9 mouse cellular contexts compared by ENCODE assay signal in genomic region chr5:90902380-90903260, GRCm38 (mm10). TPM values are rescaled to one million over a fixed set of nuclear protein-coding genes. Genes with fewer than 3 reads are reported as not detected.
DNase-seq lines count a peak whose midpoint lies in the region; ATAC-seq and TF ChIP-seq lines count a peak whose summit lies in the region.
"Had no signal": no experiment of that assay in that cellular context is flagged by ENCODE, and none has a peak within 500 bp of the region (broad histone marks: within the 10 kb centered on the region; RNA-seq: fewer than 3 reads in every experiment).

No protein-coding gene starts in this region.

- TF ChIP-seq POLR2A in MEL (IDR thresholded peaks at IDR 0.05; ENCODE audit: control insufficient read depth in 1 of 2, insufficient read depth in 1 of 2, low read depth in 1 of 2, low read length in 2 of 2, poor library complexity in 1 of 2) = no peak

- H3K9me3 ChIP-seq in heart, embryonic 14.5 days (ENCODE audit: control insufficient read depth, low read length) = no peaks in the 10 kb centered on the region
- H3K9me3 ChIP-seq in MEL (replicated peaks; ENCODE audit: insufficient read depth, low read length) = no peaks in the 10 kb centered on the region
- H3K9me3 ChIP-seq in hindbrain, embryonic 11.5 days (ENCODE audit: control insufficient read depth, low read length) = no peaks in the 10 kb centered on the region
- H3K9me3 ChIP-seq in liver, postnatal 0 days (ENCODE audit: low read length) = no peaks in the 10 kb centered on the region
- H3K9me3 ChIP-seq in stomach, embryonic 15.5 days = no peaks in the 10 kb centered on the region

- no peaks in the 10 kb centered on the region for H3K79me2 ChIP-seq in MEL (ENCODE audit: control insufficient read depth, insufficient read depth, low read length, poor library complexity)

- 11% methylated on average over 10 of the region's 10 CpGs for WGBS in heart, embryonic 14.5 days
- WGBS in hindbrain, embryonic 11.5 days = 13% methylated on average over 10 of the region's 10 CpGs
- WGBS in liver, postnatal 0 days (ENCODE audit: insufficient replicate concordance) = 7% methylated on average over 10 of the region's 10 CpGs
- WGBS in stomach, embryonic 15.5 days = 12% methylated on average over 10 of the region's 10 CpGs

- TF ChIP-seq EP300 in MEL (IDR thresholded peaks at IDR 0.05; ENCODE audit: low read depth in 1 of 2, low read length in 2 of 2) = peak in 1 of 2 experiments; percentile 56; a peak in 2 of 4 replicates
- no peak for TF ChIP-seq EP300 in liver, postnatal 0 days (IDR thresholded peaks at IDR 0.05; ENCODE audit: low read depth)

- no peak for TF ChIP-seq CTCF in MEL (IDR thresholded peaks at IDR 0.05 in 2 of 3, conservative IDR thresholded peaks at IDR 0.05 in 1 of 3; ENCODE audit: control insufficient read depth in 1 of 3, insufficient read depth in 1 of 3, low read depth in 2 of 3, low read length in 3 of 3, poor library complexity in 1 of 3, severe bottlenecking in 1 of 3)
- TF ChIP-seq CTCF in liver, postnatal 0 days (IDR thresholded peaks at IDR 0.05; ENCODE audit: low read depth) = peak; percentile 54

- 0 out of 2 replicates have a peak overlapping the region, but pooled peaks have one; percentile 30 for H3K9ac ChIP-seq in heart, embryonic 14.5 days (ENCODE audit: low read length)
- H3K9ac ChIP-seq in MEL (ENCODE audit: control insufficient read depth, low read depth, low read length, poor library complexity, severe bottlenecking) = no peak overlapping the region
- no peak overlapping the region for H3K9ac ChIP-seq in hindbrain, embryonic 11.5 days (ENCODE audit: low read depth, low read length)
- H3K9ac ChIP-seq in liver, postnatal 0 days (replicated peaks) = no peak overlapping the region
- H3K9ac ChIP-seq in stomach, embryonic 15.5 days = no peak overlapping the region

- peak overlapping the region; percentile 80 for H3K4me2 ChIP-seq in heart, embryonic 14.5 days (ENCODE audit: low read length)
- H3K4me2 ChIP-seq in hindbrain, embryonic 11.5 days (replicated peaks; ENCODE audit: low read depth, low read length) = peak overlapping the region; percentile 54
- peak overlapping the region; percentile 70 for H3K4me2 ChIP-seq in liver, postnatal 0 days (ENCODE audit: low read depth, low read length)
- peak overlapping the region; percentile 71 for H3K4me2 ChIP-seq in stomach, embryonic 15.5 days

- peak overlapping the region; percentile 8 to 31; a peak in 3 of 4 replicates for H3K4me3 ChIP-seq in heart, embryonic 14.5 days (ENCODE audit: control insufficient read depth in 1 of 2, insufficient read depth in 1 of 2, low read depth in 1 of 2, low read length in 2 of 2)
- no peak overlapping the region for H3K4me3 ChIP-seq in MEL (ENCODE audit: control insufficient read depth in 1 of 2, insufficient read depth in 1 of 2, low read depth in 2 of 2, low read length in 2 of 2)
- H3K4me3 ChIP-seq in hindbrain, embryonic 11.5 days (ENCODE audit: low read depth, low read length) = peak overlapping the region; percentile 13; the same call in 1 of the 2 replicates
- H3K4me3 ChIP-seq in liver, postnatal 0 days (ENCODE audit: low read depth, low read length) = peak overlapping the region; percentile 25
- peak overlapping the region; percentile 30 for H3K4me3 ChIP-seq in stomach, embryonic 15.5 days (replicated peaks)
- H3K4me3 ChIP-seq: myocyte had no signal

- ATAC-seq in heart, embryonic 14.5 days (ENCODE audit: insufficient number of reproducible peaks, insufficient read depth, low FRiP score, low read depth) = no peak
- peak; percentile 58; the same call in 1 of the 2 replicates for ATAC-seq in hindbrain, embryonic 11.5 days (ENCODE audit: low FRiP score)
- ATAC-seq in liver, postnatal 0 days = peak; percentile 29; the same call in 1 of the 2 replicates
- ATAC-seq in stomach, embryonic 15.5 days (ENCODE audit: insufficient read depth, low FRiP score, low read depth) = no peak
- ATAC-seq in cerebellum, adult (ENCODE audit: insufficient number of reproducible peaks, low FRiP score, low TSS enrichment) = no peak

- H3K36me3 ChIP-seq in heart, embryonic 14.5 days (ENCODE audit: control insufficient read depth, insufficient read depth, low read length) = no peaks in the 10 kb centered on the region
- peaks cover 0 to 2% of the 10 kb centered on the region in 2 experiments; a peak in 2 of 4 replicates for H3K36me3 ChIP-seq in MEL (ENCODE audit: control insufficient read depth in 1 of 2, insufficient read depth in 2 of 2, low read length in 2 of 2)
- no peaks in the 10 kb centered on the region for H3K36me3 ChIP-seq in hindbrain, embryonic 11.5 days (ENCODE audit: control insufficient read depth, insufficient read depth, low read length)
- H3K36me3 ChIP-seq in liver, postnatal 0 days (replicated peaks; ENCODE audit: insufficient read depth, low read length) = no peaks in the 10 kb centered on the region
- no peaks in the 10 kb centered on the region for H3K36me3 ChIP-seq in stomach, embryonic 15.5 days

- H3K4me1 ChIP-seq in heart, embryonic 14.5 days (ENCODE audit: control insufficient read depth in 2 of 2, insufficient read depth in 2 of 2, low read length in 2 of 2) = peaks cover 2 to 5% of the 10 kb centered on the region in 2 experiments; a peak in 2 of 4 replicates
- H3K4me1 ChIP-seq in MEL (ENCODE audit: control insufficient read depth in 1 of 2, insufficient read depth in 2 of 2, low read length in 2 of 2) = peaks cover 2 to 5% of the 10 kb centered on the region in 2 experiments; a peak in 3 of 4 replicates
- no peaks in the 10 kb centered on the region for H3K4me1 ChIP-seq in hindbrain, embryonic 11.5 days (replicated peaks; ENCODE audit: control insufficient read depth, insufficient read depth, low read length)
- peaks cover 17% of the 10 kb centered on the region for H3K4me1 ChIP-seq in liver, postnatal 0 days (ENCODE audit: insufficient read depth)
- peaks cover 9% of the 10 kb centered on the region; the same call in 1 of the 2 replicates for H3K4me1 ChIP-seq in stomach, embryonic 15.5 days

- H3K27ac ChIP-seq in heart, embryonic 14.5 days (replicated peaks in 1 of 2; ENCODE audit: control insufficient read depth in 1 of 2, insufficient read depth in 1 of 2, low read depth in 2 of 2, low read length in 2 of 2) = no peak overlapping the region
- no peak overlapping the region for H3K27ac ChIP-seq in MEL (ENCODE audit: control insufficient read depth, low read depth, low read length)
- no peak overlapping the region for H3K27ac ChIP-seq in hindbrain, embryonic 11.5 days (ENCODE audit: low read depth, low read length)
- no peak overlapping the region for H3K27ac ChIP-seq in liver, postnatal 0 days (ENCODE audit: low read depth)
- no peak overlapping the region for H3K27ac ChIP-seq in stomach, embryonic 15.5 days

- DNase-seq in heart, adult 8-10 months (ENCODE audit: low spot score) = no peak
- no peak for DNase-seq in MEL (ENCODE audit: low read depth, low spot score)
- DNase-seq in hindbrain, embryonic 11.5 days (ENCODE audit: low spot score) = peak; percentile 31
- peak; percentile 27 for DNase-seq in liver, postnatal 0 days
- no peak for DNase-seq in layer of hippocampus, postnatal 14 days (ENCODE audit: low spot score in 2 of 2)

- TF ChIP-seq RAD21 in MEL (IDR thresholded peaks at IDR 0.05; ENCODE audit: low read depth, low read length) = no peak

- peaks cover 20% of the 10 kb centered on the region for H3K27me3 ChIP-seq in heart, embryonic 14.5 days (ENCODE audit: control insufficient read depth, insufficient read depth, low read length)
- H3K27me3 ChIP-seq in MEL (ENCODE audit: control insufficient read depth in 1 of 2, insufficient read depth in 2 of 2, low read length in 2 of 2) = peaks cover 6 to 17% of the 10 kb centered on the region in 2 experiments; a peak in 3 of 4 replicates
- peaks cover 5% of the 10 kb centered on the region for H3K27me3 ChIP-seq in hindbrain, embryonic 11.5 days (ENCODE audit: control insufficient read depth, insufficient read depth, low read length)
- H3K27me3 ChIP-seq in liver, postnatal 0 days (ENCODE audit: insufficient read depth, low read length) = peaks cover 3% of the 10 kb centered on the region; the same call in 1 of the 2 replicates
- peaks cover 21% of the 10 kb centered on the region for H3K27me3 ChIP-seq in stomach, embryonic 15.5 days (replicated peaks)

RNA-seq across cellular contexts. Expression of gene Cxcl2, which starts 1.1 kb away (rescaled TPM):
- 0.20 TPM in 1 of 2 replicates, not detected in the other for polyA plus RNA-seq in heart, embryonic 14.5 days (2014; fragmentation: Nextera tagmentation; extraction: Ambion mirVana)
- total RNA-seq in heart, adult 8-10 months (2022) = 1 to 10 TPM in 1 of 4 experiments, not detected in 3; 2.3 TPM
- total RNA-seq in MEL (2012; rRNA removed) = not detected in 2 replicates
- polyA plus RNA-seq in MEL (2012; ENCODE audit: insufficient read depth in 1 of 2, insufficient read length in 2 of 2, low read depth in 1 of 2, low replicate concordance in 2 of 2, missing spikeins in 1 of 2) = not detected
- polyA plus RNA-seq in hindbrain, embryonic 11.5 days (2014; fragmentation: Nextera tagmentation; extraction: Ambion mirVana) = not detected in 2 replicates
- 0.13 TPM in 1 of 2 replicates, not detected in the other for polyA plus RNA-seq in liver, postnatal 0 days (2015; fragmentation: Nextera tagmentation; extraction: Ambion mirVana)
- not detected in 2 replicates for polyA plus RNA-seq in stomach, embryonic 15.5 days (2015; fragmentation: Nextera tagmentation; extraction: Ambion mirVana)
- not detected for total RNA-seq in layer of hippocampus, postnatal 14 days (2021)
- polyA plus RNA-seq: myocyte had no signal

RNA-seq across cellular contexts. Expression of gene Cxcl1, which starts 11.6 kb away (rescaled TPM):
- 0.42 and 0.66 TPM in 2 replicates for polyA plus RNA-seq in heart, embryonic 14.5 days (2014; fragmentation: Nextera tagmentation; extraction: Ambion mirVana)
- 1 to 10 TPM in 2 of 4 experiments, under 1 TPM in 2; 0.38 to 1.3 (median 0.92) TPM for total RNA-seq in heart, adult 8-10 months (2022)
- not detected in 2 replicates for total RNA-seq in MEL (2012; rRNA removed)
- polyA plus RNA-seq in MEL (2012; ENCODE audit: insufficient read depth in 1 of 2, insufficient read length in 2 of 2, low read depth in 1 of 2, low replicate concordance in 2 of 2, missing spikeins in 1 of 2) = not detected
- 0.29 TPM in 1 of 2 replicates, not detected in the other for polyA plus RNA-seq in hindbrain, embryonic 11.5 days (2014; fragmentation: Nextera tagmentation; extraction: Ambion mirVana)
- 2.1 and 2.2 TPM in 2 replicates for polyA plus RNA-seq in liver, postnatal 0 days (2015; fragmentation: Nextera tagmentation; extraction: Ambion mirVana)
- 0.85 and 1.1 TPM in 2 replicates for polyA plus RNA-seq in stomach, embryonic 15.5 days (2015; fragmentation: Nextera tagmentation; extraction: Ambion mirVana)
- total RNA-seq in layer of hippocampus, postnatal 14 days (2021) = under 1 TPM; 0.46 to 0.83 TPM

RNA-seq across cellular contexts. Expression of gene Mthfd2l, which starts 28.3 kb away (rescaled TPM):
- polyA plus RNA-seq in heart, embryonic 14.5 days (2014; fragmentation: Nextera tagmentation; extraction: Ambion mirVana) = 34.6 and 35.5 TPM in 2 replicates
- total RNA-seq in heart, adult 8-10 months (2022) = 1 to 10 TPM; 6.8 to 8.8 (median 7.9) TPM
- total RNA-seq in MEL (2012; rRNA removed) = not detected in 2 replicates
- not detected for polyA plus RNA-seq in MEL (2012; ENCODE audit: insufficient read depth in 1 of 2, insufficient read length in 2 of 2, low read depth in 1 of 2, low replicate concordance in 2 of 2, missing spikeins in 1 of 2)
- 92.7 and 94.7 TPM in 2 replicates for polyA plus RNA-seq in hindbrain, embryonic 11.5 days (2014; fragmentation: Nextera tagmentation; extraction: Ambion mirVana)
- 8.3 and 9.5 TPM in 2 replicates for polyA plus RNA-seq in liver, postnatal 0 days (2015; fragmentation: Nextera tagmentation; extraction: Ambion mirVana)
- 43.0 and 44.6 TPM in 2 replicates for polyA plus RNA-seq in stomach, embryonic 15.5 days (2015; fragmentation: Nextera tagmentation; extraction: Ambion mirVana)
- total RNA-seq in layer of hippocampus, postnatal 14 days (2021) = 10 to 100 TPM; 16.8 to 18.0 TPM

Comparison
In these comparisons a context has a peak if more than half of its experiments do, and no peak if none do; other contexts are left out.
1. ATAC-seq: peak in hindbrain, embryonic 11.5 days (single experiment) and liver, postnatal 0 days (single experiment); none in heart, embryonic 14.5 days (single experiment), stomach, embryonic 15.5 days (single experiment) and cerebellum, adult (single experiment).
2. H3K4me3 ChIP-seq: peak in heart, embryonic 14.5 days (2 of 2), hindbrain, embryonic 11.5 days (single experiment), liver, postnatal 0 days (single experiment) and stomach, embryonic 15.5 days (single experiment); none in MEL (0 of 2).
3. DNase-seq: peak in hindbrain, embryonic 11.5 days (single experiment) and liver, postnatal 0 days (single experiment); none in heart, adult 8-10 months (single experiment), MEL (single experiment) and layer of hippocampus, postnatal 14 days (0 of 2).
4. Peak in every context shown above with its lines, with median percentiles within 50 percentile points of each other: H3K4me2 ChIP-seq.